Mouse (Mus musculus): Measurements from ENCODE around the gene Hpcal1. TPM values are rescaled to one million over a fixed set of nuclear protein-coding genes. Genes with fewer than 3 reads are reported as not detected.
A peak's percentile ranks its signal among the peaks of the same experiment; 100 is the strongest.

The Hpcal1 gene
- polyA plus RNA-seq, 1 experiment from 2014 or later = 167 TPM

- no peak overlapping the region for H3K4me2 ChIP-seq (ENCODE audit: low read length)
- WGBS = 93% methylated on average over 4 of the region's 4 CpGs
Observed at GRCm38 (mm10) chr12:17679571-17679970, 11.1 kb upstream of the Hpcal1 start.

GRCm38 (mm10) chr12:17682161-17682560 lies 8.5 kb upstream of the Hpcal1 start:
- H3K36me3 ChIP-seq (ENCODE audit: control insufficient read depth, insufficient read depth, low read length) = no peaks in the 10 kb centered on the region
- no peak overlapping the region for H3K4me3 ChIP-seq (ENCODE audit: low read length)
- H3K27ac ChIP-seq (ENCODE audit: low read depth, low read length) = no peak overlapping the region
- no peaks in the 10 kb centered on the region for H3K4me1 ChIP-seq (ENCODE audit: control insufficient read depth, insufficient read depth, low read depth, low read length)
- no peaks in the 10 kb centered on the region for H3K27me3 ChIP-seq (replicated peaks; ENCODE audit: control insufficient read depth, insufficient read depth, low read length)
- no peak overlapping the region for H3K9ac ChIP-seq (ENCODE audit: low read depth, low read length)
- no peak overlapping the region for H3K4me2 ChIP-seq (ENCODE audit: low read length)
- no peak for ATAC-seq
- WGBS = 91% methylated on average over 2 of the region's 2 CpGs
- H3K9me3 ChIP-seq (ENCODE audit: control insufficient read depth, low read length) = no peaks in the 10 kb centered on the region

More at GRCm38 (mm10) chr12:17679571-17679970, 11.1 kb upstream of the Hpcal1 start:
- no peak overlapping the region for H3K9ac ChIP-seq (ENCODE audit: low read depth, low read length)
- no peak for ATAC-seq
- H3K36me3 ChIP-seq (ENCODE audit: control insufficient read depth, insufficient read depth, low read length) = no peaks in the 10 kb centered on the region
- H3K27ac ChIP-seq (ENCODE audit: low read depth, low read length) = no peak overlapping the region
- no peaks in the 10 kb centered on the region for H3K9me3 ChIP-seq (ENCODE audit: control insufficient read depth, low read length)
- no peak overlapping the region for H3K4me3 ChIP-seq (ENCODE audit: low read length)
- H3K27me3 ChIP-seq (replicated peaks; ENCODE audit: control insufficient read depth, insufficient read depth, low read length) = no peaks in the 10 kb centered on the region
- no peaks in the 10 kb centered on the region for H3K4me1 ChIP-seq (ENCODE audit: control insufficient read depth, insufficient read depth, low read depth, low read length)

- H3K36me3 ChIP-seq (ENCODE audit: control insufficient read depth, insufficient read depth, low read length) = no peaks in the 10 kb centered on the region
- H3K9me3 ChIP-seq (ENCODE audit: control insufficient read depth, low read length) = no peaks in the 10 kb centered on the region
- WGBS = 88% methylated on average over 1 of the region's 1 CpGs
- no peak overlapping the region for H3K4me2 ChIP-seq (ENCODE audit: low read length)
- no peak overlapping the region for H3K9ac ChIP-seq (ENCODE audit: low read depth, low read length)
- no peak for ATAC-seq
- no peak overlapping the region for H3K27ac ChIP-seq (ENCODE audit: low read depth, low read length)
- H3K4me3 ChIP-seq (ENCODE audit: low read length) = no peak overlapping the region
- H3K4me1 ChIP-seq (ENCODE audit: control insufficient read depth, insufficient read depth, low read depth, low read length) = no peaks in the 10 kb centered on the region
- H3K27me3 ChIP-seq (replicated peaks; ENCODE audit: control insufficient read depth, insufficient read depth, low read length) = no peaks in the 10 kb centered on the region
Observed at GRCm38 (mm10) chr12:17684315-17684714, 6.3 kb upstream of the Hpcal1 start.

GRCm38 (mm10) chr12:17686116-17686515 lies 4.5 kb upstream of the Hpcal1 start:
- H3K27me3 ChIP-seq (replicated peaks; ENCODE audit: control insufficient read depth, insufficient read depth, low read length) = no peaks in the 10 kb centered on the region
- no peaks in the 10 kb centered on the region for H3K36me3 ChIP-seq (ENCODE audit: control insufficient read depth, insufficient read depth, low read length)
- no peak overlapping the region for H3K4me2 ChIP-seq (ENCODE audit: low read length)
- no peaks in the 10 kb centered on the region for H3K9me3 ChIP-seq (ENCODE audit: control insufficient read depth, low read length)
- H3K4me1 ChIP-seq (ENCODE audit: control insufficient read depth, insufficient read depth, low read depth, low read length) = no peaks in the 10 kb centered on the region
- no peak overlapping the region for H3K9ac ChIP-seq (ENCODE audit: low read depth, low read length)
- no peak overlapping the region for H3K4me3 ChIP-seq (ENCODE audit: low read length)
- WGBS = 88% methylated on average over 2 of the region's 2 CpGs
- no peak overlapping the region for H3K27ac ChIP-seq (ENCODE audit: low read depth, low read length)
- no peak for ATAC-seq

- Histone ChIP-seq H3K36me3 (ENCODE audit: control insufficient read depth, insufficient read depth, low read length) (no peaks in the 10 kb centered on the region), H3K27me3 (replicated peaks; ENCODE audit: control insufficient read depth, insufficient read depth, low read length) (no peaks in the 10 kb centered on the region), H3K9me3 (ENCODE audit: control insufficient read depth, low read length) (no peaks in the 10 kb centered on the region), H3K4me1 (ENCODE audit: control insufficient read depth, insufficient read depth, low read depth, low read length) (peaks cover 18% of the 10 kb centered on the region), H3K27ac (ENCODE audit: low read depth, low read length) (no peak overlapping the region), H3K4me2 (ENCODE audit: low read length) (no peak overlapping the region), H3K4me3 (ENCODE audit: low read length) (no peak overlapping the region), H3K9ac (ENCODE audit: low read depth, low read length) (no peak overlapping the region)
- WGBS = 90% methylated on average over 3 of the region's 3 CpGs
- no peak for ATAC-seq
Observed at GRCm38 (mm10) chr12:17688913-17689312, 1.7 kb upstream of the Hpcal1 start.

GRCm38 (mm10) chr12:17689931-17690563 lies 609 bp upstream of the Hpcal1 start:
- no peaks in the 10 kb centered on the region for H3K27me3 ChIP-seq (replicated peaks; ENCODE audit: control insufficient read depth, insufficient read depth, low read length)
- H3K9ac ChIP-seq (ENCODE audit: low read depth, low read length) = peak overlapping the region; percentile 80
- peak overlapping the region; percentile 79 for H3K4me3 ChIP-seq (ENCODE audit: low read length)
- ATAC-seq = peak; percentile 49; the same call in 1 of the 2 replicates
- WGBS = 13% methylated on average over 14 of the region's 20 CpGs
- 0 out of 2 replicates have a peak overlapping the region, but pooled peaks have one; percentile 27 for H3K27ac ChIP-seq (ENCODE audit: low read depth, low read length)
- H3K36me3 ChIP-seq (ENCODE audit: control insufficient read depth, insufficient read depth, low read length) = no peaks in the 10 kb centered on the region
- peak overlapping the region; percentile 94 for H3K4me2 ChIP-seq (ENCODE audit: low read length)
- no peaks in the 10 kb centered on the region for H3K9me3 ChIP-seq (ENCODE audit: control insufficient read depth, low read length)
- peaks cover 18% of the 10 kb centered on the region for H3K4me1 ChIP-seq (ENCODE audit: control insufficient read depth, insufficient read depth, low read depth, low read length)

- ATAC-seq = peak; percentile 25
- Histone ChIP-seq H3K27ac (ENCODE audit: low read depth, low read length) (peak overlapping the region; percentile 68; the same call in 1 of the 2 replicates), H3K36me3 (ENCODE audit: control insufficient read depth, insufficient read depth, low read length) (no peaks in the 10 kb centered on the region), H3K4me2 (ENCODE audit: low read length) (peak overlapping the region; percentile 94), H3K27me3 (replicated peaks; ENCODE audit: control insufficient read depth, insufficient read depth, low read length) (no peaks in the 10 kb centered on the region), H3K9ac (ENCODE audit: low read depth, low read length) (peak overlapping the region; percentile 80), H3K4me3 (ENCODE audit: low read length) (peak overlapping the region; percentile 79), H3K9me3 (ENCODE audit: control insufficient read depth, low read length) (no peaks in the 10 kb centered on the region), H3K4me1 (ENCODE audit: control insufficient read depth, insufficient read depth, low read depth, low read length) (peaks cover 18% of the 10 kb centered on the region)
- under 1% methylated on average over 24 of the region's 30 CpGs for WGBS
Observed at GRCm38 (mm10) chr12:17691320-17691876, 742 bp downstream of the Hpcal1 start.

GRCm38 (mm10) chr12:17691891-17692321 lies 1.2 kb downstream of the Hpcal1 start:
- no peak overlapping the region for H3K27ac ChIP-seq (ENCODE audit: low read depth, low read length)
- no peaks in the 10 kb centered on the region for H3K9me3 ChIP-seq (ENCODE audit: control insufficient read depth, low read length)
- peak overlapping the region; percentile 94 for H3K4me2 ChIP-seq (ENCODE audit: low read length)
- H3K4me3 ChIP-seq (ENCODE audit: low read length) = peak overlapping the region; percentile 79
- H3K27me3 ChIP-seq (replicated peaks; ENCODE audit: control insufficient read depth, insufficient read depth, low read length) = no peaks in the 10 kb centered on the region
- H3K36me3 ChIP-seq (ENCODE audit: control insufficient read depth, insufficient read depth, low read length) = no peaks in the 10 kb centered on the region
- H3K4me1 ChIP-seq (ENCODE audit: control insufficient read depth, insufficient read depth, low read depth, low read length) = peaks cover 18% of the 10 kb centered on the region
- H3K9ac ChIP-seq (ENCODE audit: low read depth, low read length) = peak overlapping the region; percentile 80
- no peak for ATAC-seq
- 0% methylated on average over 23 of the region's 23 CpGs for WGBS

- H3K9ac ChIP-seq (ENCODE audit: low read depth, low read length) = peak overlapping the region; percentile 80
- no peaks in the 10 kb centered on the region for H3K27me3 ChIP-seq (replicated peaks; ENCODE audit: control insufficient read depth, insufficient read depth, low read length)
- H3K4me1 ChIP-seq (ENCODE audit: control insufficient read depth, insufficient read depth, low read depth, low read length) = peaks cover 18% of the 10 kb centered on the region
- no peaks in the 10 kb centered on the region for H3K9me3 ChIP-seq (ENCODE audit: control insufficient read depth, low read length)
- peak overlapping the region; percentile 79 for H3K4me3 ChIP-seq (ENCODE audit: low read length)
- ATAC-seq = no peak
- H3K27ac ChIP-seq (ENCODE audit: low read depth, low read length) = no peak overlapping the region
- WGBS = 32% methylated on average over 5 of the region's 5 CpGs
- H3K36me3 ChIP-seq (ENCODE audit: control insufficient read depth, insufficient read depth, low read length) = no peaks in the 10 kb centered on the region
- H3K4me2 ChIP-seq (ENCODE audit: low read length) = peak overlapping the region; percentile 94
Observed at GRCm38 (mm10) chr12:17692356-17692755, 1.7 kb downstream of the Hpcal1 start.

Measured in hindbrain, embryonic 16.5 days (tissue).